Mouse (Mus musculus): ENCODE data around the gene Epha3. TPM values are rescaled to one million over a fixed set of nuclear protein-coding genes. Genes with fewer than 3 reads are reported as not detected.

Epha3 gene
- polyA plus RNA-seq, 1 experiment from 2014 or later = 38.4 TPM

DNA sequence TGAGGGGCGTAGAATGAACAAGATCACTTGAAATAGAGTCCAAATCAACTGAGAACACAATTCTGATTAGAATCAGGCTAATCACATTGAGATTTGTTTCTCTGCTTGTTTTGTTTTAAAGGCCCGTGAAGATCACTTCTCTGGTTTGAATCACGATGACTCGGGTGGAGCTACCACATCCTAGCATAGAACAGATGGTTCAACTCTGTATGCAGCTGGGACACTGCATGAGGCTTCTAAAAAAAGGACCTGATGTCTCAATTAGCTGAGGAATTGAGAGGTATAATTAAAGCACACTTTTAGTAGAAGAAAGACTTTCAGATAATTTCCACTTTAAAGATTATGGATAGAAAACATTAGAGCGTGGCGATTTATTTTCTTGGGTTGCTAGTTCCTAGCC, 242.1 kb downstream of the Epha3 start:
- 76% methylated on average over 6 of the region's 6 CpGs for WGBS
- Histone ChIP-seq H3K9me3 (no peaks in the 10 kb centered on the region), H3K27me3 (ENCODE audit: insufficient read depth, poor library complexity, severe bottlenecking) (no peaks in the 10 kb centered on the region), H3K36me3 (no peaks in the 10 kb centered on the region), H3K27ac (no peak overlapping the region), H3K4me1 (replicated peaks) (no peaks in the 10 kb centered on the region), H3K4me3 (no peak overlapping the region)
- DNase-seq (ENCODE audit: low spot score) = no peak

- no peak for DNase-seq (ENCODE audit: low spot score)
- 70% methylated on average over 3 of the region's 3 CpGs for WGBS
Observed at GRCm38 (mm10) chr16:63615396-63615795, 248.6 kb downstream of the Epha3 start.

DNA sequence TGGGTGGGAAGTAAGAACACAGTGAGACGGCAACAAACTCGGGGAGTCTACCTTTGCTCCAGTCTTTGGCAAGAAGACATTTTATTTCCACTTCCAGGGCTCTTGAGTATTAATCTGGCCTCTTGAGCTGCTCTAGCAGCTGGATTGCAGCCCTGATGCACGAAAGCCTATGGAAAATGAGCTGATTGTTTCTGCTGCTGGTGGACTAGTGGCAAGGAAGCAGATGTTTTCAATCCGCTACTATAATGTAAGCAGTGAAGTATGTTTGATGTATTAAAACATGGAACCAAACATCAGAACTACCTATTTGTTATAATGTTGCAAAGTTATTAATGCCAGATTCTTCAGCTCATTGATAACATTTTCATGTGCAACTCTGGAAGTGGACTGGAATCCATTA, 251.0 kb downstream of the Epha3 start:
- no peak overlapping the region for H3K27ac ChIP-seq
- WGBS = 88% methylated on average over 4 of the region's 4 CpGs
- H3K4me3 ChIP-seq = no peak overlapping the region
- no peaks in the 10 kb centered on the region for H3K9me3 ChIP-seq
- H3K4me1 ChIP-seq (replicated peaks) = no peaks in the 10 kb centered on the region
- DNase-seq (ENCODE audit: low spot score) = no peak
- H3K36me3 ChIP-seq = no peaks in the 10 kb centered on the region
- H3K27me3 ChIP-seq (ENCODE audit: insufficient read depth, poor library complexity, severe bottlenecking) = no peaks in the 10 kb centered on the region

More at GRCm38 (mm10) chr16:63615396-63615795, 248.6 kb downstream of the Epha3 start:
- Histone ChIP-seq H3K36me3 (no peaks in the 10 kb centered on the region), H3K4me3 (no peak overlapping the region), H3K9me3 (no peaks in the 10 kb centered on the region), H3K4me1 (replicated peaks) (no peaks in the 10 kb centered on the region), H3K27ac (no peak overlapping the region), H3K27me3 (ENCODE audit: insufficient read depth, poor library complexity, severe bottlenecking) (no peaks in the 10 kb centered on the region)

GRCm38 (mm10) chr16:63600229-63600628, 263.7 kb downstream of the Epha3 start:
- no peaks in the 10 kb centered on the region for H3K36me3 ChIP-seq
- no peak overlapping the region for H3K27ac ChIP-seq
- H3K27me3 ChIP-seq (ENCODE audit: insufficient read depth, poor library complexity, severe bottlenecking) = no peaks in the 10 kb centered on the region
- WGBS = 60% methylated on average over 3 of the region's 3 CpGs
- no peaks in the 10 kb centered on the region for H3K9me3 ChIP-seq
- DNase-seq (ENCODE audit: low spot score) = no peak
- H3K4me1 ChIP-seq (replicated peaks) = no peaks in the 10 kb centered on the region
- no peak overlapping the region for H3K4me3 ChIP-seq

DNA sequence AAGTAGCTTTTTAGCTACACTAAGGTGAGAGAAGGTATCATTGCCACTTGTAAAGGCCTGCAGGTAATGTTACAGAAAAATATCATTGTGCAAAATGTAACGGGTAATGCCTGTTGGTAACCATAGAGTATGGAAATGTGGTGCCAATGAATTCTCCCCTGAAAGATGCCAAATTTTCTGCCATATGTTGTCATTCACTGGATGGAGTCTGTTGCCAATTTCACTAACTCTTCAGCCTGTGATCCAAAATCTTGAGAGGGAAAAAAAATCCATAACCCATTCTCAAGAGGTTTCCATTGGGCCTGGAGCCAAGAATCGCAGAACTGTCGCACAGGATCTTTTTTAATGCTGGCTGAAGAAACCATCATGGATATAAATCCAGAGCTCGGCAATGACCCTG, 269.3 kb downstream of the Epha3 start:
- Histone ChIP-seq H3K27ac (no peak overlapping the region), H3K27me3 (ENCODE audit: insufficient read depth, poor library complexity, severe bottlenecking) (no peaks in the 10 kb centered on the region), H3K4me3 (no peak overlapping the region), H3K36me3 (0 out of 2 replicates have a peak, but pooled peaks cover 3% of the 10 kb centered on the region), H3K9me3 (no peaks in the 10 kb centered on the region), H3K4me1 (replicated peaks) (no peaks in the 10 kb centered on the region)
- no peak for DNase-seq (ENCODE audit: low spot score)
- 93% methylated on average over 4 of the region's 4 CpGs for WGBS

DNA sequence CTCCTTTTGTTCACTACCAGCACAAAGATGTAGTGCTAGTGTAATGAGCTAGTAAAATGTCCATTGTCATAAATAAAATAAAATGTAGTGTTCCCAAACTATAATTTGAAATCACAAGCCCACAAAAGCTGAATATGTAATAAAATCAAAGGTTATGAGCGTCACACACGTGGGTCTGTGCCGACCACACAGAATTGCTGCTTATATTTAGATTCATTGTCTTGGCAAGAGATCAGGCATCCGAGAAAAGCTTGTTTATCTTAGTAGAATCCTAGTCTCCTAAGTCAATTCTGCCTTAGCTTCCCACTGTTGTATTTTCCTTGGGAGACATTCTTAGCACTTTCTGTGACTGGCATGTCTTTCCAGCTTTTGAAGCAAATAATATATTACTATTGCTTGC, 294.2 kb downstream of the Epha3 start:
- no peaks in the 10 kb centered on the region for H3K9me3 ChIP-seq
- H3K27ac ChIP-seq = no peak overlapping the region
- no peaks in the 10 kb centered on the region for H3K36me3 ChIP-seq
- 80% methylated on average over 4 of the region's 4 CpGs for WGBS
- no peaks in the 10 kb centered on the region for H3K27me3 ChIP-seq (ENCODE audit: insufficient read depth, poor library complexity, severe bottlenecking)
- no peaks in the 10 kb centered on the region for H3K4me1 ChIP-seq (replicated peaks)
- no peak for DNase-seq (ENCODE audit: low spot score)
- H3K4me3 ChIP-seq = no peak overlapping the region

DNA sequence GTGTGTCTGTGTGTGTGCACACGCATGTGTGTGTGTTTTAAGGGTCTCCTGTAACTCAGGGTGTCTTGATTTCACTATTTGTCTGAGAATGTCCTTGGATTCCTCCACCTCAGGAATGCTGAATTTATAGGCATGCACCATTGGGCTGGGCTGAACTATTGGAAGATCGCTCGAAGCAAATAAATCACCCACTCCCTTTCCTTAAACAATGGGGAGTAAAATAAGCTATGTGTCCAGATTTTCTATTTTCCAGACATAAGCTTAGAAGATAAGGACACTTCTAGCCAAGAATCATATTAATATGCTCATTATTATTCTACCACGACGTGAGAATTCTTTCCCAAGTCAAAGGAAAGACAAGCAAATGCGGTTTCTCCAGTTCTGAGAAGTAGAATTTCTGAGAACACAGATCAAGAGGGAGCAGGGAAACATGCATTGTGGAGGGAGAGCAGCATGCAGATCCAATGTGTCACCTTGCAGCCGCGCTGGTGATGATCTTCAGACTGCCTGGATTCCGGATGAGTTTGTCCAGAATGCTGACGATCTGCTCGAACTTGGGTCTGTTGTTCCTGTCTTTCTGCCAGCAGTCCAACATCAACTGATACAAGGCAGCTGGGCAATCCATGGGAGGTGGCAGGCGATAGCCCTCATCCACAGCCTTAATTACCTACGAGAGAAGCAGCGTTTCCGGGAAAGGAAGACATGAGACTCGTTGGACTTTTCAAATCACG, 297.7 kb downstream of the Epha3 start:
- 91% methylated on average over 17 of the region's 17 CpGs for WGBS

GRCm38 (mm10) chr16:63556410-63557146, 307.4 kb downstream of the Epha3 start:
- H3K9me3 ChIP-seq = no peaks in the 10 kb centered on the region
- WGBS = 65% methylated on average over 6 of the region's 6 CpGs
- no peak overlapping the region for H3K27ac ChIP-seq
- no peak overlapping the region for H3K4me3 ChIP-seq
- H3K4me1 ChIP-seq (replicated peaks) = no peaks in the 10 kb centered on the region
- H3K36me3 ChIP-seq = no peaks in the 10 kb centered on the region
- no peaks in the 10 kb centered on the region for H3K27me3 ChIP-seq (ENCODE audit: insufficient read depth, poor library complexity, severe bottlenecking)
- no peak for DNase-seq (ENCODE audit: low spot score)

More for the DNA sequence above, 297.7 kb downstream of the Epha3 start:
- Histone ChIP-seq H3K27ac (no peak overlapping the region), H3K9me3 (no peaks in the 10 kb centered on the region), H3K4me1 (replicated peaks) (no peaks in the 10 kb centered on the region), H3K27me3 (ENCODE audit: insufficient read depth, poor library complexity, severe bottlenecking) (no peaks in the 10 kb centered on the region), H3K4me3 (no peak overlapping the region), H3K36me3 (no peaks in the 10 kb centered on the region)
- DNase-seq (ENCODE audit: low spot score) = no peak

- Histone ChIP-seq H3K4me1 (replicated peaks) (no peaks in the 10 kb centered on the region), H3K4me3 (no peak overlapping the region), H3K27me3 (ENCODE audit: insufficient read depth, poor library complexity, severe bottlenecking) (no peaks in the 10 kb centered on the region), H3K36me3 (no peaks in the 10 kb centered on the region), H3K9me3 (no peaks in the 10 kb centered on the region), H3K27ac (no peak overlapping the region)
- DNase-seq (ENCODE audit: low spot score) = no peak
- WGBS = 91% methylated on average over 7 of the region's 7 CpGs
Observed at GRCm38 (mm10) chr16:63552531-63552930, 311.4 kb downstream of the Epha3 start.

GRCm38 (mm10) chr16:63539489-63539888, 324.5 kb downstream of the Epha3 start:
- no peak for DNase-seq (ENCODE audit: low spot score)
- Histone ChIP-seq H3K4me1 (replicated peaks) (no peaks in the 10 kb centered on the region), H3K36me3 (no peaks in the 10 kb centered on the region)

GRCm38 (mm10) chr16:63528821-63529220, 335.2 kb downstream of the Epha3 start:
- no peak for DNase-seq (ENCODE audit: low spot score)
- no peak overlapping the region for H3K4me3 ChIP-seq
- no peaks in the 10 kb centered on the region for H3K27me3 ChIP-seq (ENCODE audit: insufficient read depth, poor library complexity, severe bottlenecking)
- no peak overlapping the region for H3K27ac ChIP-seq
- WGBS = 73% methylated on average over 2 of the region's 2 CpGs
- no peaks in the 10 kb centered on the region for H3K4me1 ChIP-seq (replicated peaks)
- H3K36me3 ChIP-seq = no peaks in the 10 kb centered on the region
- H3K9me3 ChIP-seq = no peaks in the 10 kb centered on the region

More at GRCm38 (mm10) chr16:63539489-63539888, 324.5 kb downstream of the Epha3 start:
- no peaks in the 10 kb centered on the region for H3K9me3 ChIP-seq
- H3K4me3 ChIP-seq = no peak overlapping the region
- no peaks in the 10 kb centered on the region for H3K27me3 ChIP-seq (ENCODE audit: insufficient read depth, poor library complexity, severe bottlenecking)
- H3K27ac ChIP-seq = no peak overlapping the region

GRCm38 (mm10) chr16:63517636-63518035, 346.3 kb downstream of the Epha3 start:
- no peak overlapping the region for H3K4me3 ChIP-seq
- H3K27ac ChIP-seq = no peak overlapping the region
- H3K4me1 ChIP-seq (replicated peaks) = no peaks in the 10 kb centered on the region
- no peaks in the 10 kb centered on the region for H3K9me3 ChIP-seq
- no peak for DNase-seq (ENCODE audit: low spot score)
- WGBS = 90% methylated on average over 1 of the region's 1 CpGs
- no peaks in the 10 kb centered on the region for H3K36me3 ChIP-seq
- H3K27me3 ChIP-seq (ENCODE audit: insufficient read depth, poor library complexity, severe bottlenecking) = no peaks in the 10 kb centered on the region

GRCm38 (mm10) chr16:63510069-63510468, 353.9 kb downstream of the Epha3 start:
- WGBS = 91% methylated on average over 2 of the region's 2 CpGs
- no peaks in the 10 kb centered on the region for H3K36me3 ChIP-seq
- H3K27ac ChIP-seq = no peak overlapping the region
- no peaks in the 10 kb centered on the region for H3K9me3 ChIP-seq
- H3K4me1 ChIP-seq (replicated peaks) = no peaks in the 10 kb centered on the region
- no peak for DNase-seq (ENCODE audit: low spot score)
- H3K27me3 ChIP-seq (ENCODE audit: insufficient read depth, poor library complexity, severe bottlenecking) = no peaks in the 10 kb centered on the region
- no peak overlapping the region for H3K4me3 ChIP-seq

All from hindbrain, embryonic 10.5 days (tissue).